Mouse (Mus musculus) A20 (cell line): ENCODE measurements around the gene BC080695.
"Not testable (repeated sequence)": the region's sequence is repeated elsewhere in the genome, so short reads cannot be mapped to it uniquely, and the experiment has no call there.

Experiments
- DNase-seq: peaks from one replicate; pipeline ENCODE4 v3.0.0-alpha.2; 2011; ENCODE audit warnings: low read depth, low spot score

Gene BC080695

DNA sequence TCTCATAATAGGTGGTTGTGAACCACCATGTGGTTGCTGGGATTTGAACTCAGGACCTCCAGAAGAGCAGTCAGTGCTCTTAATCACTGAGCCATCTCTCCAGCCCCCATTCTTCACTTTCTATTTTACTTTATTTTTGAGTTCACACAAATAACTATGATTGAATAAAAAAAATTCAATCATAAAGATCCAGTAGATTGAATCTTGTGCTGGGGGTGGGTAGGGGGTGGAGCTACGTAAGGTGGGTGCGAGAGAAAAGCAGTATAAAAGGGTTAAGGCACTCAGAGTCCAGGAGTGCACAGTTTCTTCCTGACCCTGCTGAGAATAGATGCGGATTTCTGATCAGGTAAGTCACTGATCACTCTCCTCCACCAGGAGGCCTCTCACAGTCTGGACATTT is at the start of gene BC080695, which contains the start of gene Gm13057:
Gene BC080695, plus strand, starts transcription at position 301 of the 400 bp plus-strand sequence.
Gene Gm13057, plus strand, starts transcription at position 310 of the 400 bp plus-strand sequence.
- DNase-seq, result not testable (repeated sequence)

DNA sequence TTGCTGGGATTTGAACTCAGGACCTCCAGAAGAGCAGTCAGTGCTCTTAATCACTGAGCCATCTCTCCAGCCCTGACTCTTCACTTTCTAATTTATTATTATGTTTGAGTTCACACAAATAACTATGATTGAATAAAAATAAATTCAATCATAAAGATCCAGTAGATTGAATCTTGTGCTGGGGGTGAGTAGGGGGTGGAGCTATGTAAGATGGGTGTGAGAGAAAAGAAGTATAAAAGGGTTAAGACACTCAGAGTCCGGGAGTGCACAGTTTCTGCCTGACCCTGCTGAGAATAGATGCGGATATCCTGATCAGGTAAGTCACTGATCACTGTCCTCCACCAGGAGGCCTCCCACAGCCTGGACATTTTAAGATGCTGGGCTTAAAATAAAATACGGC is 40.5 kb upstream of the BC080695 start, which contains the start of gene Gm13043:
Gene Gm13043, plus strand, starts transcription at position 301 of the 400 bp plus-strand sequence.
- DNase-seq, result no peak

DNA sequence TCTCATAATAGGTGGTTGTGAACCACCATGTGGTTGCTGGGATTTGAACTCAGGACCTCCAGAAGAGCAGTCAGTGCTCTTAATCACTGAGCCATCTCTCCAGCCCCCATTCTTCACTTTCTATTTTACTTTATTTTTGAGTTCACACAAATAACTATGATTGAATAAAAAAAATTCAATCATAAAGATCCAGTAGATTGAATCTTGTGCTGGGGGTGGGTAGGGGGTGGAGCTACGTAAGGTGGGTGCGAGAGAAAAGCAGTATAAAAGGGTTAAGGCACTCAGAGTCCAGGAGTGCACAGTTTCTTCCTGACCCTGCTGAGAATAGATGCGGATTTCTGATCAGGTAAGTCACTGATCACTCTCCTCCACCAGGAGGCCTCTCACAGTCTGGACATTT is 15.8 kb upstream of the BC080695 start, which contains the start of gene Gm13040:
Gene Gm13040, plus strand, starts transcription at position 301 of the 400 bp plus-strand sequence.
- DNase-seq, result not testable (repeated sequence)

DNA sequence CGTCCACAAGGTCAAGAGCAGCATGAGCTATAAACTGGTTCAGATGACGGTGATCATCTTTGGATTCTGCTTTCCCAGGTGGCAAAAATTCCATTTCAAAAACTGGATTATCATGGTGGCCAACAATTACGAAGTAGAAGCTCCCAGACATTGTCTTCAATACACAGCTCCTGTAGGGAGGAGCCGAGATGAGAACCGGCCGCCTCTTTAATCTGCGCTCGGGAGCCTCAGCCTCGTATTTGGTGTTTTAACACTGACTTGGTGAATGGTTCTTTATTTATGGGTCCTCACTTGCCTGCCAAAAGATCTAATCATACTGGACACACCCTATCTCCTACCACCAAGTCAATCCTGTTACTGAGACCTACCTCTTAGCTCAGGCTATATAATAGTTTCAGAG is 60.4 kb downstream of the BC080695 start:
- DNase-seq, result not testable (repeated sequence)

DNA sequence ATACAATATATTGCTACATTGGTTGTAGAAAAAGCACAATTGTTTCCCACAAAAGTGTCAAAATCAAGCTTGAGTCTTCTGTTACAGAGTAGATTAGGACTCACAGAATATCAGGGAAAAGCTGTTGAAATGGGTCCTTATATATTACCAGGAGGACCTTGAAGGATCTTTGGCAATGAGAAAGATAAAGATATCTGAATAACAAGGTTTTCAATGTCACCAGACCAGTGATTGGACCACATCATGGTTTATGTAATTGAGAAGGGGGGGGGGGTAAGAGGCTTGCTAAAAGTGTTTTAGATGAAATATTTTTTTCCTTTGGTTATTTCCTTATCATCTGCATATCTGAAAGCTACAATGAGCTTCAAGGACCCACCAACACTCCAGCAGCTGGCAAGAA is 63.2 kb downstream of the BC080695 start, which contains the start of gene Gm13083:
Gene Gm13083, plus strand, starts transcription at position 301 of the 400 bp plus-strand sequence.
- DNase-seq, result not testable (repeated sequence)

DNA sequence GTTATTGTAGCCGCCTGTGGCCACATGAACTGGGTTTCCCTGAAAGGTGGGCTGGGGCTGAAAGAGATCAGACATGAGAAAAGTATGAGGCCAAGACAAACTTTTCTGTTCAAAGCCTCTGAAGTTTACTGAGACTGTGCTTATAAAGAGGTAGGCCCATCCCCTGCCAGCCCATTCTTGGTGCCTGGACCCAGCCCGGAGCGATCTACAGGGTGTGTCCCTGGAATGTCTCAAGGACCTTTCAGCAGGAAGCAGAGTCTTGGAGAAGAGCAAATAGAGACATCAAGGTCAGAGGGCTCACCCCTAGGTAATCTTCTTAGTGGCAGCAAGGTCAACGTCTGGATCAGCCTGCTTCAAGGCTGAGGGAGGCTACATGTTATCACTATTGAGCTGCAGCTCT is 66.6 kb downstream of the BC080695 start:
- DNase-seq, result not testable (repeated sequence)
